Mouse (Mus musculus) erythroblast, embryonic 14.5 days (primary cell): ENCODE results near the gene Tdg.

Source experiments
- GATA1 ChIP-seq: IDR thresholded peaks from 2 replicates; pipeline ENCODE4 v1.6.1; 2012; ENCODE audit warnings: low read length, inconsistent platforms, mixed read lengths
- TAL1 ChIP-seq: IDR thresholded peaks from 3 replicates; pipeline ENCODE4 v1.6.1; 2012; ENCODE audit warnings: low read length, inconsistent platforms, mixed read lengths

GRCm38 (mm10) chr10:82690494-82690893 is 60.9 kb downstream of the Tdg start, which contains the start of gene Glt8d2:
- TF ChIP-seq TAL1 (no peak), GATA1 (no peak)
